Mouse (Mus musculus) natural killer cell, adult 2 months (primary cell): ENCODE results near the gene Slc43a2.

Experiments used
- DNase-seq, 2 experiments: peaks; one replicate each; pipeline ENCODE4 v3.0.0; 2022; ENCODE audit warnings: low spot score in 2 of 2

The Slc43a2 gene

DNA sequence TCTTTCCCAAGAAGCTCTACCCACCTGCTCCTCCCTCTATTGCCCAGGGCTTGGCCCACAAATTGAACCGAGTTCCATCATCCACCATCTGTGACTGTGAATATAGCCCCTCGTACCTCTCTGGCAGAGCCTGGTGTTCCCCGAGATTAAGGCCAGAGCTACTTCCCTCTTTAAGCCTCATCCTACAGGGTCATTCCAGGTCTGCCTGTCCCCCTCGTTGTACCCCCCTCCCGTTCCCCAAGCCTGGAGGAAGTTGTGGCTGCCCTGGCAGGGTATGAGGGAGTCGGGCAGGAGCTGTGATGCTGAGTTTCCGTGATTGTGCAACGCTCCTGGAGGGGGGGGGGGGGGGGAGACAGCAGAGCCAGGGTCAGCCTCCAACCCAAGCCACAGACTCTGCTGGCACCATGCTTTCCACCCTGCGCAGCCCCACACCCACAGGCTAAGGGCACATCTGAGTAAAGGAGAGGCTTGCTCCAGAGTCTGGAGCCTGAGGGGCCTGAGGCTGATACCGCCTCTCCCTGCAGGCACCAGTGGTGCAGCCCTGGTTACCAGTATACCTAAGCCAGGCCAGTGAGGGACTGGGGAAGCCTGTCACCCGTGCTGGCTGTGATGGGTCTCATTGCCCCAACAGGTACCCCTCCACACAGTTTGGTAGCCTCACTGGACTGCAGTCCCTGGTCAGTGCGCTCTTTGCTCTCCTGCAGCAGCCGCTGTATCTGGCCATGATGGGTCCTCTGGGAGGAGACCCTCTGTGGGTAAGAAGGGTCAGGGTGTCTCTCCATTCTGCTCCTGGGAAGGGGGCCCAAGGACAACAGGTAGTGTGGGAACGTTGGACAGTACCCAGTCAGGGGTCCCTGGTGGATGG is 39.9 kb downstream of the Slc43a2 start:
- DNase-seq: no peak

GRCm38 (mm10) chr11:75572301-75572791 is 40.9 kb downstream of the Slc43a2 start:
- DNase-seq: no peak

DNA sequence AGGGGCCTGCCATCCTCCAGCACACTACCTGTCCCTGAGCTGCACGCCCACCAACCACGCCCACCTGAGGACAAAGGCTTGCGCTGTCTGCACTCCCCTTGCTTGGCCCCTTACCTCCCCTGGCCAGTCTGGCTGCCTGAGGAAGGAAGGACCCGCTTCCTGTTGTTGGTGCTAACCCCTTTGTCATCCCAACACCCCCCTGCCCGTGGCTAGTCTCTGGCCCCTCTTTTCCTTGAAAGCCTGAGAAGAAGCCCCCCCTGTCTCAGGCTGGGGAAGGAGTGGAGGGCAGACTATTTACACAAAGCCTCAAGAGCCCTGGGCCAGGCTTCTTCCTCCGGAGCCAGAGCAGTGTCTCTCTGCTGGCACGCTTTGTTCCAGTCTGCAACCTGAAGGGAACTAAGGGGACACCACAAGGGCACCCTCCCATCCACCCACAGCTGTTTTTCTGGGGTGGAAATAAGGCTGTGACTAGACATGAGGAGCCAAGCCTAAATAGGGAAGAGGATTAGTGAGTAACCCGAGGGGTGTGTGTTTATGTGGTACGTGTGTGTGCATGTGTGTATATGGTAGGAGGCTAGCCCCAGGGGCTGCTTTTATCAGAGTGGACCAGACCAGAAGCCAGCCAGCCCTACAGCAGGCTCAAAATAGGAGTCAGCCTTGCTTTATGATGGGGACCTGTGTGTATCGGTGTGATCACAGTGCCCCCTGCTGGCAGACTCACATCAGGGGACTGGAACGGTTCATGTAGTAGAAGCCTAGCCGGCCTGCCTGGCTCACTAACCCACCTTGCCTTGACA is 41.6 kb downstream of the Slc43a2 start:
- peak; percentile 85 to 91 for DNase-seq

DNA sequence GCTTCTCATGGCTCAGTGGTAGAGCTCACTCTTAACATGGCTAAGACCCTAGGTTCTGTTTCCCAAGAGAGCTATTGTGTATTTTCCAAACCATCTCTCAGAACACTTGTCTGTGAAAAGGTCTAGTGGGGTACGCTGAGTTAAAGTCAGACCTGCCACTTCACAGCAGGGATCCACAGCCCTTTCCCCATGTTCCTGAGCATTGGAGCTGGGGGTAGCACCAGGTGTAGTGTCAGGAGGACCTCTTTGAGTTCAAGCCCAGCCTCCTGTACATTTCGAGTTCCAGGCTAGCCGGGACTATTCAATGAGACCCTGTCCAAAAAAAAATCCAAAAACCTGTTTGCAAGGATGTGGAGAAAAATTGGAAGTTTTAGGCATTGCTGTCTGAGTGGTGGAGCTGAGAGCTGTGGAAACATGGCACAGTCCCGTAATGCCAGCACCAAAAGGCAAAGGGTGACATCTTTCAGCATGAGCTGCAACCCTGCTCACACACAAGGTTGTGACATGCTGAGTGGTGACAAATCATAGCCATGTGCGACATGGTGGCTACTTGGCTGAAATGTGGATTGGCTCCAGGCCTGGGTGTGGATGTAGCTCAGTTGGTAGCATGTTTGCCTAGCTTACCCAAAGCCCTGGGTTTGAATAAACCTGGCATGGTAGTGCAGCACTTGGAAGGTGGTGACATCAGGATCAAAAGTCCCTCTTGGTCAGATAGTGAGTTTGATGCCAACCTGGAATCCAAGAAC is 43.1 kb downstream of the Slc43a2 start:
- DNase-seq: no peak

GRCm38 (mm10) chr11:75575560-75576123 is 44.1 kb downstream of the Slc43a2 start:
- peak in 1 of 2 experiments; percentile 42 for DNase-seq

DNA sequence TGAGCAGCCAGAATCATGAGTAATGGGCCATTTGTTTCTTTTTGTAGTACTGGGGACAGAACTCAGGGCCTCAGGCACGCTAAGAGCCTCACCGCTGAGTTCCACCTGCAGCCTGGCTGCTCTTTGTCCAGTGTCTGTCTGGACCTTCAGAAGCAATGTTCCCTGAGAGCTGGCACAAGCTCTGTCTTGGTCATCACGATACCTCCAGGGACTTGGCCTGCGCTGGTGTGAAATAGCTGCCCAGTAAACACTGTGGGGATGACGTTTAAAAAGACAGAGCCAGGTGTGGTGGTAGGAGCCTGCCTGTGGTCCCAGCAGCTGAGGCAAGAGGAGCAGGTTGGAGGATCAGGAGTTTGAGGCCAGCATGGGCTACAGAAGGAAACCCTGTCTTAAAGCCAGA is 47.1 kb downstream of the Slc43a2 start:
- no peak for DNase-seq

- no peak for DNase-seq
Observed at GRCm38 (mm10) chr11:75581495-75582149, 50.1 kb downstream of the Slc43a2 start.

DNA sequence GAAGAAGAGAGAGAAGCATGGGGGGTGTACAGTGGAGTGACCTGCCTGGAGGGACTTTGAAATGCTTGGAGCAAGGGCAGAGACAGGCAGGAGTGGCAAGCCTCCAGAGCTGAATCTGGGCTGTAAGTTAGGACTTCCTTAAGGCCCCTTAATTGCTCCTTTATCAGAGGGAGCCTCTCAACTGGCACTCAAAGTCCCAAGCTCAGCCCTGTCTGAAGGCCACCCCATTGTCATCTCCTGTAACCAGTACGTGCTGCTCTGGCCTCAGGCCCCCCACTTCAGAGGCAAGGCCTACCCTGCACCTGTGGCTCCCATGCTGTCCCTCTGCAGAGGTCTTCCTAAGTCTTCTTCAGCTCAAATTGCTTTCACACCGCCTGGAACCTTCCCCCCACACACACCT is 52.0 kb downstream of the Slc43a2 start:
- no peak for DNase-seq

GRCm38 (mm10) chr11:75585061-75585460 is 53.6 kb downstream of the Slc43a2 start:
- no peak for DNase-seq

GRCm38 (mm10) chr11:75585978-75586377 is 54.5 kb downstream of the Slc43a2 start:
- DNase-seq: no peak

GRCm38 (mm10) chr11:75586963-75587362 is 55.5 kb downstream of the Slc43a2 start:
- DNase-seq: no peak

- DNase-seq: peak; percentile 91 to 93
Observed at GRCm38 (mm10) chr11:75587493-75588284, 56.2 kb downstream of the Slc43a2 start, which contains the start of gene Pitpna. Pitpna (plus strand) TSS chr11:75588097.

DNA sequence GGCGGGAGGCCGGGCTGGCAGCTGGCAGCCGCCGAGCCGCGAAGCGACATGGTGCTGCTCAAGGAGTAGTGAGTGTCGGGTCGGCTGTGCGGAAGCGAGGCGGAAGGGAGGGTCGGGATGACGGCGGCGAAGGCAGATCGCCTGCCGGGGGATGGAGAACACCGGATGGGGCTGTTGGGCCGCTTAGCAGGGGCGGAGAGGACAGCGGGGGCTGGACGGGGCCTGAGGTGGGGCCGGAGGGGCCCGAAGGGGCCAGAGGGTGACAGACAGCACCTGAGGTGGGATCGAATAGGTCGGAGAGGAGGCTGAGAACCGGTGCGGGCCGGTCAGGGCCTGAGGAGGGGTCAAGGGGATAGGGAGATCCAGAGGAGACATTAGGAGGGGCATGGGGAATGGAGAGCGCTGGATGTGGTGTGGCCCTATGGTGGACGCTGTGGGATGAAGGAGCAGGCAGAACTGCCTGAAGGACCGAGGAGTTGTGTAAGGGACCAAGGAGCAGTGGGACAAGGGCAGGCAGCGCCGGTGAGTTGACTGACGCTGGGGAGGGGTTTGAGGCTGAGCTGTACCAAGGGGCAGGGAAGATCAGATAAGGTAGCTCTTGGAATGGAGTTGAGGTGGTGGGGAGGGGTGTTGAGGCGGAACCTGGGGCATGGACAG is 56.9 kb downstream of the Slc43a2 start:
- no peak for DNase-seq

DNA sequence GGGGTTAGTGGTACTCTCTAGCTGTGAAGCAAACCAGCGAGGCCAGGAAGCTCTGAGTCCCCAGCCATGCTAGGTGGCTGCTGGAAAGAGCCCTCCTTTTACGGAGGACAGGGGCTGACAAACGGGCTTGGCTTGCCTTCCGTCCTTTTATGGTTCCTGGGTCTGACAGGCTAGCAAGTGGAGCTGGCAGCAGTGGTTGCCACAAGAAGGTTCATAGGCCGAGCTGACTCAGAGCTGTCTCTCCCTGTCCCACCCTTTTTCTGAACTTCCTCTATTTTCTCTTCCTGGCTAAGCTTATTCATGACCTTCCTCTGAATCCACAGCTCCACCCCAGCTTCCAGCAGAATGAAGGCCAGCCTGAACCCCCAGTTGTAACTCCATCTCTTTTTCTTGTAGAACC is 61.1 kb downstream of the Slc43a2 start:
- DNase-seq: no peak

GRCm38 (mm10) chr11:75594431-75594830 is 62.9 kb downstream of the Slc43a2 start:
- peak; percentile 51 to 55 for DNase-seq

- no peak for DNase-seq
Observed at GRCm38 (mm10) chr11:75595404-75595803, 63.9 kb downstream of the Slc43a2 start.

GRCm38 (mm10) chr11:75595816-75596215 is 64.3 kb downstream of the Slc43a2 start:
- no peak for DNase-seq

- no peak for DNase-seq
Observed at GRCm38 (mm10) chr11:75596726-75597255, 65.3 kb downstream of the Slc43a2 start.

DNA sequence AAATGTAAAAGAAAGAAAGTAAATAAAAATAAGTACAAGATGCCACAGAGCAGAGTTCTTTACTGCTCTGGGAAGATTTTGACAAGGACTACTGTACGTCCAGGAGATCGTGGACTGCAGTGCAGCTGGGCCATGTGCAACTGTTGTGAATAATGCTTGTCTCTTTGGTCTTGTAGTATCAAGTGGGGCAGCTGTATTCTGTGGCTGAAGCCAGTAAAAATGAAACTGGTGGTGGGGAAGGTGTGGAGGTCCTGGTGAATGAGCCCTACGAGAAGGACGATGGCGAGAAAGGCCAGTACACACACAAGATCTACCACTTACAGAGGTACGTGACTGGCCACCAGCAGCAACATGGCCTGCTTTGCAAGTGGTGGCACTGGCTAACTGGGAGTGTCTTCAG is 66.5 kb downstream of the Slc43a2 start:
- peak; percentile 24 to 54 for DNase-seq
